Mouse (Mus musculus) heart, postnatal 0 days (tissue): ENCODE results near the gene Spryd7. TPM values are rescaled to one million over a fixed set of nuclear protein-coding genes. Genes with fewer than 3 reads are reported as not detected.

ENCODE experiments used
- ATAC-seq: fragments of 200-750 bp; cut with Nextera tagmentation; 2 replicates; pipeline ENCODE4 v1.8.0; 2017; ENCODE audit warnings: low read depth, moderate number of reproducible peaks, moderate library complexity; ENCODE audit not compliant: insufficient read depth
- DNase-seq: peaks from one replicate; pipeline ENCODE4 v3.0.0-alpha.2; 2016; ENCODE audit warnings: low spot score
- H3K27ac ChIP-seq: fragments of 300-500 bp; sonication (generic); 2 replicates; pipeline ENCODE4 v1.5.1; 2014; ENCODE audit warnings: low read depth, mild to moderate bottlenecking
- H3K27me3 ChIP-seq: fragments of 300-500 bp; sonication (generic); 2 replicates; pipeline ENCODE4 v1.6.1; 2014; ENCODE audit warnings: low read length, mixed read lengths; ENCODE audit not compliant: control insufficient read depth, insufficient read depth
- H3K36me3 ChIP-seq: fragments of 300-500 bp; sonication (generic); replicated peaks from 2 replicates; pipeline ENCODE4 v1.6.1; 2014; ENCODE audit warnings: low read length, mixed read lengths; ENCODE audit not compliant: control insufficient read depth, insufficient read depth
- H3K4me1 ChIP-seq: fragments of 300-500 bp; sonication (generic); 2 replicates; pipeline ENCODE4 v1.6.1; 2014; ENCODE audit warnings: antibody characterized with exemption; ENCODE audit not compliant: control insufficient read depth, insufficient read depth
- H3K4me2 ChIP-seq: fragments of 300-500 bp; sonication (generic); 2 replicates; pipeline ENCODE4 v1.6.1; 2014; ENCODE audit warnings: low read depth, mild to moderate bottlenecking, low read length, moderate library complexity
- H3K4me3 ChIP-seq: fragments of 300-500 bp; sonication (generic); 2 replicates; pipeline ENCODE4 v1.5.1; 2014; ENCODE audit warnings: low read depth, low read length
- H3K9ac ChIP-seq: fragments of 300-500 bp; sonication (generic); replicated peaks from 2 replicates; pipeline ENCODE4 v1.6.1; 2014; ENCODE audit warnings: low read depth, low read length, mixed read lengths
- H3K9me3 ChIP-seq: fragments of 300-500 bp; sonication (generic); replicated peaks from 2 replicates; pipeline ENCODE4 v1.6.1; 2016; ENCODE audit warnings: low read length; ENCODE audit not compliant: control insufficient read depth
- CTCF ChIP-seq: IDR thresholded peaks from 2 replicates; pipeline ENCODE4 v1.5.1; 2016; ENCODE audit warnings: antibody characterized with exemption, control low read depth, low read depth
- EP300 ChIP-seq: IDR thresholded peaks from 2 replicates; pipeline ENCODE4 v1.6.1; 2016; ENCODE audit warnings: antibody characterized with exemption, low read depth
- WGBS: fragments of 180-500 bp; shearing (Covaris S2); extraction: QIAGEN DNeasy Blood & Tissue Kit; methylation state at CpG from one replicate; pipeline ENCODE4 v1.1.7; 2014; 5-methylcytosine and 5-hydroxymethylcytosine counted together
- polyA plus RNA-seq: library from polyadenylated mRNA; unstranded; fragments of >200 nt; fragmentation: Nextera tagmentation; extraction: Ambion mirVana; gene quantifications from 2 replicates; pipeline ENCODE4 v1.2.1, GENCODE M21; 2015
- total RNA-seq: library from RNA; depleted of rRNA; stranded (reverse); fragments of >200 nt; gene quantifications from 2 replicates; pipeline ENCODE4 v1.2.3, GENCODE M21; 2014; ENCODE audit warnings: low replicate concordance; rRNA removed

Spryd7 gene
- total and polyA plus RNA-seq, 2 experiments from 2014 or later, result 28.0 to 41.9 TPM

- TF ChIP-seq CTCF (no peak), EP300 (no peak)
- H3K4me2 ChIP-seq, result no peak overlapping the region
- DNase-seq, result no peak
Measured at GRCm38 (mm10) chr14:61493511-61494135, 63.1 kb downstream of the Spryd7 start.

More at GRCm38 (mm10) chr14:61493511-61494135, 63.1 kb downstream of the Spryd7 start:
- Histone ChIP-seq H3K27ac (no peak overlapping the region), H3K27me3 (no peaks in the 10 kb centered on the region), H3K36me3 (no peaks in the 10 kb centered on the region), H3K9me3 (no peaks in the 10 kb centered on the region), H3K9ac (no peak overlapping the region), H3K4me1 (no peaks in the 10 kb centered on the region), H3K4me3 (no peak overlapping the region)
- 66% methylated on average over 6 of the region's 6 CpGs for WGBS
- no peak for ATAC-seq

Other genes starting within 250 kb of the Spryd7 start
- gene Arl11, start 247.1 kb downstream of the Spryd7 start, total RNA-seq, result not detected in 2 replicates
- gene Arl11, start 247.1 kb downstream of the Spryd7 start, polyA plus RNA-seq, result 0.33 and 0.79 TPM in 2 replicates
- 0.38 and 0.46 TPM in 2 replicates for gene Ebpl, start 196.4 kb downstream of the Spryd7 start, total RNA-seq
- gene Ebpl, start 196.4 kb downstream of the Spryd7 start, polyA plus RNA-seq, result 2.9 and 3.4 TPM in 2 replicates
- gene Kpna3, start 117.0 kb downstream of the Spryd7 start, total RNA-seq, result 12.9 and 26.6 TPM in 2 replicates
- 22.2 and 23.2 TPM in 2 replicates for gene Kpna3, start 117.0 kb downstream of the Spryd7 start, polyA plus RNA-seq
- 10.9 and 11.2 TPM in 2 replicates for gene Trim13, start 41.4 kb upstream of the Spryd7 start, total RNA-seq
- 18.6 and 18.7 TPM in 2 replicates for gene Trim13, start 41.4 kb upstream of the Spryd7 start, polyA plus RNA-seq
- gene Kcnrg, start 50.6 kb upstream of the Spryd7 start, total RNA-seq, result 1.9 TPM in 1 of 2 replicates, not detected in the other
- 0.16 and 0.33 TPM in 2 replicates for gene Kcnrg, start 50.6 kb upstream of the Spryd7 start, polyA plus RNA-seq